Mouse (Mus musculus): ENCODE measurements around the gene Xk.

GRCm38 (mm10) chrX:9302791-9303190 lies 30.2 kb downstream of the Xk start:
- no peak for TF ChIP-seq EP300 (IDR thresholded peaks at IDR 0.05; ENCODE audit: low read depth)
- no peak for TF ChIP-seq CTCF (IDR thresholded peaks at IDR 0.05; ENCODE audit: low read depth)

Measured in liver, embryonic 14.5 days (tissue).